Mouse (Mus musculus) retina, postnatal 1 day (tissue): ENCODE measurements around the gene Pakap.

ENCODE experiments used
- DNase-seq: peaks from one replicate; pipeline ENCODE4 v3.0.0-alpha.2; 2012

Gene Pakap

GRCm38 (mm10) chr4:57722296-57722695 lies 154.3 kb downstream of the Pakap start:
- DNase-seq = no peak

- DNase-seq = no peak
Observed at GRCm38 (mm10) chr4:57723659-57724058, 155.7 kb downstream of the Pakap start.

GRCm38 (mm10) chr4:57725569-57725968 lies 157.6 kb downstream of the Pakap start:
- no peak for DNase-seq

- DNase-seq = no peak
Observed at GRCm38 (mm10) chr4:57728611-57729183, 160.7 kb downstream of the Pakap start.

- DNase-seq = no peak
Observed at GRCm38 (mm10) chr4:57730047-57730446, 162.1 kb downstream of the Pakap start.

- DNase-seq = no peak
Observed at GRCm38 (mm10) chr4:57730801-57731598, 163.0 kb downstream of the Pakap start.

- DNase-seq = no peak
Observed at GRCm38 (mm10) chr4:57732351-57732750, 164.4 kb downstream of the Pakap start.

GRCm38 (mm10) chr4:57733445-57733844 lies 165.5 kb downstream of the Pakap start:
- DNase-seq = no peak

- DNase-seq = no peak
Observed at GRCm38 (mm10) chr4:57735426-57735825, 167.4 kb downstream of the Pakap start.

GRCm38 (mm10) chr4:57738856-57739552 lies 171.0 kb downstream of the Pakap start:
- no peak for DNase-seq

GRCm38 (mm10) chr4:57743325-57743929 lies 175.4 kb downstream of the Pakap start:
- DNase-seq = no peak

- DNase-seq = no peak
Observed at GRCm38 (mm10) chr4:57750651-57751050, 182.7 kb downstream of the Pakap start.

- DNase-seq = no peak
Observed at GRCm38 (mm10) chr4:57751054-57751453, 183.1 kb downstream of the Pakap start.

- DNase-seq = no peak
Observed at GRCm38 (mm10) chr4:57751566-57751965, 183.6 kb downstream of the Pakap start.

GRCm38 (mm10) chr4:57755085-57755484 lies 187.1 kb downstream of the Pakap start:
- no peak for DNase-seq

GRCm38 (mm10) chr4:57757997-57758396 lies 190.0 kb downstream of the Pakap start:
- peak; percentile 11 for DNase-seq

- no peak for DNase-seq
Observed at GRCm38 (mm10) chr4:57762424-57762823, 194.4 kb downstream of the Pakap start.

GRCm38 (mm10) chr4:57764392-57764791 lies 196.4 kb downstream of the Pakap start:
- DNase-seq = no peak

- no peak for DNase-seq
Observed at GRCm38 (mm10) chr4:57764926-57765325, 196.9 kb downstream of the Pakap start.

- DNase-seq = no peak
Observed at GRCm38 (mm10) chr4:57765806-57766205, 197.8 kb downstream of the Pakap start.

- no peak for DNase-seq
Observed at GRCm38 (mm10) chr4:57769007-57769406, 201.0 kb downstream of the Pakap start.

- DNase-seq = no peak
Observed at GRCm38 (mm10) chr4:57770185-57770823, 202.3 kb downstream of the Pakap start.
